Mouse (Mus musculus): ENCODE results near the gene Kank1. TPM values are rescaled to one million over a fixed set of nuclear protein-coding genes. Genes with fewer than 3 reads are reported as not detected.
A peak's percentile ranks its signal among the peaks of the same experiment; 100 is the strongest.

The Kank1 gene
- total and polyA plus RNA-seq, 2 experiments from 2014 or later, result 6.0 to 16.6 TPM

- no peaks in the 10 kb centered on the region for H3K27me3 ChIP-seq (ENCODE audit: insufficient read depth, low read length)
- no peak for TF ChIP-seq CTCF (IDR thresholded peaks at IDR 0.05)
- H3K4me1 ChIP-seq (ENCODE audit: insufficient read depth, low read length), result 0 out of 2 replicates have a peak, but pooled peaks cover 2% of the 10 kb centered on the region
- H3K9me3 ChIP-seq (ENCODE audit: low read length), result no peaks in the 10 kb centered on the region
- WGBS, result 67% methylated on average over 5 of the region's 5 CpGs
- no peak overlapping the region for H3K4me2 ChIP-seq (ENCODE audit: low read depth, low read length, poor library complexity, severe bottlenecking)
- DNase-seq (ENCODE audit: low spot score) (no peak), ATAC-seq (ENCODE audit: low FRiP score) (no peak)
- H3K4me3 ChIP-seq (ENCODE audit: low read depth, low read length), result no peak overlapping the region
- H3K9ac ChIP-seq (replicated peaks; ENCODE audit: low read length, poor library complexity, severe bottlenecking), result no peak overlapping the region
- no peak overlapping the region for H3K27ac ChIP-seq (ENCODE audit: low read depth, low read length)
- no peaks in the 10 kb centered on the region for H3K36me3 ChIP-seq (ENCODE audit: insufficient read depth, low read length)
Observed at GRCm38 (mm10) chr19:25347515-25347914, 110.7 kb downstream of the Kank1 start.

GRCm38 (mm10) chr19:25351257-25351955 is 114.6 kb downstream of the Kank1 start:
- no peak overlapping the region for H3K27ac ChIP-seq (ENCODE audit: low read depth, low read length)
- H3K27me3 ChIP-seq (ENCODE audit: insufficient read depth, low read length), result no peaks in the 10 kb centered on the region
- DNase-seq (ENCODE audit: low spot score), result no peak
- no peak overlapping the region for H3K4me3 ChIP-seq (ENCODE audit: low read depth, low read length)
- TF ChIP-seq CTCF (IDR thresholded peaks at IDR 0.05), result no peak
- no peaks in the 10 kb centered on the region for H3K36me3 ChIP-seq (ENCODE audit: insufficient read depth, low read length)
- 0 out of 2 replicates have a peak, but pooled peaks cover 7% of the 10 kb centered on the region for H3K4me1 ChIP-seq (ENCODE audit: insufficient read depth, low read length)
- no peak for ATAC-seq (ENCODE audit: low FRiP score)
- 59% methylated on average over 15 of the region's 15 CpGs for WGBS
- H3K9ac ChIP-seq (replicated peaks; ENCODE audit: low read length, poor library complexity, severe bottlenecking), result no peak overlapping the region
- no peak overlapping the region for H3K4me2 ChIP-seq (ENCODE audit: low read depth, low read length, poor library complexity, severe bottlenecking)
- no peaks in the 10 kb centered on the region for H3K9me3 ChIP-seq (ENCODE audit: low read length)

DNA sequence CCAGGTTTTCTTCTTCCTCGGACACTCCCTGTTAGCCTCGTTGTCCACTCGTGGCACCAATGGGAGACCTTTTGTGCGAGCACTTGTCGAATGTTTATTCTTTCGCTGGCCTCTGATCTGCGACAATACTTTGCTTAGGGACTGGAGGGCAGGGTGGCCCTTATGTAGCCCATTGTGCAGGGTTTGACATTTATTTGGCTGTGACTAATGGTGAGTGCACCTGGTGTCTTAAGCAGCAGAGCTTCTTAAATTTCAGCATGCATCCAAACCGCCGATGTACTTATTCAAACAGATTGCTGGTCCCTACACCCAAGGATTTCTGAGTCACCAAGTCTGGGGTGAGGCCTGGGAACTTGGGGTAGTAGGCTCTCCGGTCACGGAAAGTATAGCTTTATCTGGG is 120.3 kb downstream of the Kank1 start:
- no peaks in the 10 kb centered on the region for H3K27me3 ChIP-seq (ENCODE audit: insufficient read depth, low read length)
- no peaks in the 10 kb centered on the region for H3K9me3 ChIP-seq (ENCODE audit: low read length)
- ATAC-seq (ENCODE audit: low FRiP score) (no peak), DNase-seq (ENCODE audit: low spot score) (no peak)
- no peak for TF ChIP-seq CTCF (IDR thresholded peaks at IDR 0.05)
- WGBS, result 69% methylated on average over 11 of the region's 11 CpGs
- H3K4me1 ChIP-seq (ENCODE audit: insufficient read depth, low read length), result 0 out of 2 replicates have a peak, but pooled peaks cover 8% of the 10 kb centered on the region
- H3K27ac ChIP-seq (ENCODE audit: low read depth, low read length), result no peak overlapping the region
- H3K9ac ChIP-seq (replicated peaks; ENCODE audit: low read length, poor library complexity, severe bottlenecking), result no peak overlapping the region
- H3K36me3 ChIP-seq (ENCODE audit: insufficient read depth, low read length), result no peaks in the 10 kb centered on the region
- no peak overlapping the region for H3K4me3 ChIP-seq (ENCODE audit: low read depth, low read length)
- no peak overlapping the region for H3K4me2 ChIP-seq (ENCODE audit: low read depth, low read length, poor library complexity, severe bottlenecking)

GRCm38 (mm10) chr19:25358486-25359120 is 121.8 kb downstream of the Kank1 start:
- H3K9me3 ChIP-seq (ENCODE audit: low read length), result no peaks in the 10 kb centered on the region
- H3K36me3 ChIP-seq (ENCODE audit: insufficient read depth, low read length), result no peaks in the 10 kb centered on the region
- no peaks in the 10 kb centered on the region for H3K27me3 ChIP-seq (ENCODE audit: insufficient read depth, low read length)
- ATAC-seq (ENCODE audit: low FRiP score), result no peak
- no peak overlapping the region for H3K4me3 ChIP-seq (ENCODE audit: low read depth, low read length)
- DNase-seq (ENCODE audit: low spot score), result no peak
- no peak overlapping the region for H3K9ac ChIP-seq (replicated peaks; ENCODE audit: low read length, poor library complexity, severe bottlenecking)
- no peak overlapping the region for H3K27ac ChIP-seq (ENCODE audit: low read depth, low read length)
- 56% methylated on average over 8 of the region's 8 CpGs for WGBS
- TF ChIP-seq CTCF (IDR thresholded peaks at IDR 0.05), result no peak
- H3K4me1 ChIP-seq (ENCODE audit: insufficient read depth, low read length), result 0 out of 2 replicates have a peak, but pooled peaks cover 5% of the 10 kb centered on the region
- H3K4me2 ChIP-seq (ENCODE audit: low read depth, low read length, poor library complexity, severe bottlenecking), result no peak overlapping the region

- H3K9ac ChIP-seq (replicated peaks; ENCODE audit: low read length, poor library complexity, severe bottlenecking), result no peak overlapping the region
- H3K36me3 ChIP-seq (ENCODE audit: insufficient read depth, low read length), result no peaks in the 10 kb centered on the region
- DNase-seq (ENCODE audit: low spot score), result peak; percentile 22
- WGBS, result 41% methylated on average over 9 of the region's 9 CpGs
- ATAC-seq (ENCODE audit: low FRiP score), result no peak
- no peaks in the 10 kb centered on the region for H3K27me3 ChIP-seq (ENCODE audit: insufficient read depth, low read length)
- H3K9me3 ChIP-seq (ENCODE audit: low read length), result no peaks in the 10 kb centered on the region
- TF ChIP-seq CTCF (IDR thresholded peaks at IDR 0.05), result peak; percentile 24
- H3K4me3 ChIP-seq (ENCODE audit: low read depth, low read length), result no peak overlapping the region
- 0 out of 2 replicates have a peak, but pooled peaks cover 3% of the 10 kb centered on the region for H3K4me1 ChIP-seq (ENCODE audit: insufficient read depth, low read length)
- no peak overlapping the region for H3K27ac ChIP-seq (ENCODE audit: low read depth, low read length)
- H3K4me2 ChIP-seq (ENCODE audit: low read depth, low read length, poor library complexity, severe bottlenecking), result no peak overlapping the region
Observed at GRCm38 (mm10) chr19:25360571-25361029, 123.8 kb downstream of the Kank1 start.

DNA sequence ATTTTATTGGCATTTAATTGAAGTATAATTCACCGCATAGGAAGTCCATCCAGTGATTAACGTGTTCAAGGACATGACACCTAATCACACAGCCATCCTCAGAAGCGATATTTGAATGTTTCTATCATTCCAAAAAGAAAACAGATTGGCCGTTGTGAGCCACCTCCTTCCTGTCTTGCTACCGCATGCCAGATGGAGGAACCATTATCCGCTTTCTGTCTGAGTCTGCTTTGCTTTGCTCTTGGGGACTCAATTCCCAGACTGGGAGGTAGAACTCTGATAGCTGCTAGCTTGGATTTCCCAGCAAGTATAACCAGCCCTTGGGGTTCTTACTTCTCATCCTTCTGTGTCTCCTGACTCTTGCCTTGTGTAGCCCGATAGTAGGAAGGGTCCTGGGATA is 125.2 kb downstream of the Kank1 start:
- no peak for ATAC-seq (ENCODE audit: low FRiP score)
- no peak overlapping the region for H3K9ac ChIP-seq (replicated peaks; ENCODE audit: low read length, poor library complexity, severe bottlenecking)

More for the DNA sequence above, 125.2 kb downstream of the Kank1 start:
- H3K9me3 ChIP-seq (ENCODE audit: low read length), result no peaks in the 10 kb centered on the region
- no peak for TF ChIP-seq CTCF (IDR thresholded peaks at IDR 0.05)
- DNase-seq (ENCODE audit: low spot score), result no peak
- no peaks in the 10 kb centered on the region for H3K36me3 ChIP-seq (ENCODE audit: insufficient read depth, low read length)
- 0 out of 2 replicates have a peak, but pooled peaks cover 3% of the 10 kb centered on the region for H3K4me1 ChIP-seq (ENCODE audit: insufficient read depth, low read length)
- H3K27me3 ChIP-seq (ENCODE audit: insufficient read depth, low read length), result no peaks in the 10 kb centered on the region
- 79% methylated on average over 7 of the region's 7 CpGs for WGBS
- no peak overlapping the region for H3K4me2 ChIP-seq (ENCODE audit: low read depth, low read length, poor library complexity, severe bottlenecking)
- H3K4me3 ChIP-seq (ENCODE audit: low read depth, low read length), result no peak overlapping the region
- H3K27ac ChIP-seq (ENCODE audit: low read depth, low read length), result no peak overlapping the region
